Mouse (Mus musculus): ENCODE results near the gene Rusc2. TPM values are rescaled to one million over a fixed set of nuclear protein-coding genes. Genes with fewer than 3 reads are reported as not detected.
A peak's percentile ranks its signal among the peaks of the same experiment; 100 is the strongest.

Rusc2 gene
- polyA plus RNA-seq, 1 experiment from 2014 or later, result 12.4 TPM

DNA sequence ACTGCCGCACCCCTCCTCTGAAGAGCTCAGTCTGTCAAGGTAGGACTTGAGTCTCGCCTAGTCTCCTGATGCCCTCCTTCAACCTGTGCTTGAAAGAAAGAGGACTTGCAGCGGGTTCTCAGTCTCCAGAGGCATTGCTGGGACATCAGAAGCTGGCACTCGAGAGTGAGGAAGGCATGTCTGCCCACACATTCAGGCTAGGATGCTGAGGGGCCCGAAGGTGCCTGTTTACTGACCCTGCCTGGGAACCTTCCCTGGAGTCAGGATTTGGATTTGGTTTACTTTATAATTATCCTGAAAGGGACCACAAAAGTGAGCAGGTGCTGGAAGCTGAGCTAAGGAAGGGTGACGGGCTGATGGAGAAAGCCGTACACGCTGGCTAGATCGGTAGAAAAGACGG lies 19.7 kb downstream of the Rusc2 start:
- Histone ChIP-seq H3K4me2 (ENCODE audit: low read depth, low read length) (peak overlapping the region; percentile 12; the same call in 1 of the 2 replicates), H3K9me3 (replicated peaks; ENCODE audit: control insufficient read depth, low read length) (no peaks in the 10 kb centered on the region), H3K9ac (ENCODE audit: low read length) (peak overlapping the region; percentile 16), H3K27ac (ENCODE audit: low read length) (peak overlapping the region; percentile 99), H3K36me3 (ENCODE audit: control insufficient read depth, insufficient read depth) (no peaks in the 10 kb centered on the region), H3K27me3 (ENCODE audit: control insufficient read depth, insufficient read depth, low read length) (no peaks in the 10 kb centered on the region), H3K4me3 (ENCODE audit: low read length) (no peak overlapping the region), H3K4me1 (ENCODE audit: control insufficient read depth, insufficient read depth, low read length) (peaks cover 57% of the 10 kb centered on the region)
- ATAC-seq (replicated peaks; ENCODE audit: extremely low read depth, insufficient read depth, low FRiP score), result no peak
- 86% methylated on average over 10 of the region's 10 CpGs for WGBS

DNA sequence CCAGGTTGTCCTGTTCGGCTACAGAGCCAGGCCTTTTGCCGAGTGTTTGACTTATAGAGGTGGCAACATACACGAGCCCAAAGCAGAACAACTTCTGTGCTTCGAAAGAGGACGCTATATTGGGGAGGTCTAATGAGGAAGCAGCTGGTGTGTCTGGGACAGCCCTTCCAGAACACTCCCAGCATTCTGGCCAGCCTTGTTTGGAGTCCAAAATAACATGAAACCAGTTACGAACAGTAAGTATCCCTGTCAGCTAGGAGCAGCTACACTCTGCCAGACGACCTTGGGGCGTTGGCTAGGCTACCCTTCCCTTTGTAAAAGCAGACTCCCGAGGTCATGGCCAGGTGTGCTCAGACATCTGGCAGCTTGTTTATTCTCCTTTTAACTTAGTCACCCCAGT lies 20.4 kb downstream of the Rusc2 start:
- peak overlapping the region; percentile 40 for H3K9ac ChIP-seq (ENCODE audit: low read length)
- H3K4me2 ChIP-seq (ENCODE audit: low read depth, low read length), result no peak overlapping the region
- no peaks in the 10 kb centered on the region for H3K27me3 ChIP-seq (ENCODE audit: control insufficient read depth, insufficient read depth, low read length)
- H3K4me3 ChIP-seq (ENCODE audit: low read length), result no peak overlapping the region
- H3K4me1 ChIP-seq (ENCODE audit: control insufficient read depth, insufficient read depth, low read length), result peaks cover 64% of the 10 kb centered on the region
- no peaks in the 10 kb centered on the region for H3K9me3 ChIP-seq (replicated peaks; ENCODE audit: control insufficient read depth, low read length)
- H3K27ac ChIP-seq (ENCODE audit: low read length), result peak overlapping the region; percentile 23; the same call in 1 of the 2 replicates
- WGBS, result 60% methylated on average over 9 of the region's 9 CpGs
- no peak for ATAC-seq (replicated peaks; ENCODE audit: extremely low read depth, insufficient read depth, low FRiP score)
- no peaks in the 10 kb centered on the region for H3K36me3 ChIP-seq (ENCODE audit: control insufficient read depth, insufficient read depth)

DNA sequence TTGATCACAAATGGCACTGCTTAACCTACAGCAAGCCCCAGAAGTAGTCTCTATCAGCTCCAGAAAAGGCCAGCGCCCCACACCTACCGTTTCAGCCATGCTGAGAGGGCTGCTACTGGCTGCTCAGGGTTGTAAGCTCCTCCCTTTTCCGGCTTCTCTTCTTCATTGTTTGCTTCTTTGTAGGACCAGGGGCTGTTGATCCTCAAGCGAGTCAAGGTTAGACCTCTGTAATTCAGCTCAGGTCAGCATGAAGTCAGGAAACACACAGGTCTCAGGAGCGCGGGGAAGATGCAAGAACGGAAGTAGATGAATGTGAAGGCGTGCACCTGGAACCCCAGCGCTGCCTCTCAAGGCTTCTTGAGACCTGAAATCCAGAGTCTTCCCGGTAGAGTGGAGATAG lies 22.9 kb downstream of the Rusc2 start:
- peaks cover 53% of the 10 kb centered on the region for H3K4me1 ChIP-seq (ENCODE audit: control insufficient read depth, insufficient read depth, low read length)

DNA sequence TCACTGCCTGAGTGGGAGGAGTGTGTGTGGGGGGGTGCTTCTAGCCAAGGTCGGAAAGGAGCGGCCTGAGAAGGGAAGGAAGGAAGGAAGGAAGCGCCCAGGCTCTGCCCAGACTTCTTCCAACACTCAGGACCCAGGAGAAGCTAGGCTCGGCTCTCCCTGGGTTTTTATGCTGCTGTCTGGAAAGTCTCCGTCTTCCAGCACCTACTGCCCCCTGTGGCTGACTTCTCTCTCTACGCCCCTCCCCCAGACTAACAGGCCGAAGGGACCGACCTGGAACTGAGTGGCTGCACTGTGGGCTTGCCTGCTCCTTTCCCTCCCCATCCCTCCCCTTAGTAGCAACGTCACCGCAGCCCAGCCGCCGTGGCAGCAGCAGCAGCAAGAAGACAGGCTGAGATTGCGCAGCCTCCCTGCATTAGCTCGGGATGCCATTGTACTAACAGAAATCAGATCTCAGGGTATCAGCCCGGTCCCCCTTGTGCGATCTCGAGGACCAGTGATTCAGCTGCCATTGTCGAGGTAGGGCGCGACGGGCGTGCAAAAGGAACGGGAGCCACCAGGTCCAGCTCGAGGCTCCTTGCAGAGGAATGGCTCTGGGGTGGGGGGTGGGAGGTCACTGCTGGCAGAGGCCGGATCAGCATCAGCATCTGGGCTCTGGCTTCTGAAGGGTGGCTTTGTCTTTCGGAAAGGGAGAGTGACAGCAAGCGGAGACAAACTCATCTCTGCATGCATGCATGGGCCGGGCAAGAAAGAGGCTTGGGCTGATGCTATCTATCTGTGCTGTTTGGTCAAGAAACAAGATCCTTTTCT lies 24.6 kb downstream of the Rusc2 start:
- Histone ChIP-seq H3K27ac (ENCODE audit: low read length) (peak overlapping the region; percentile 74), H3K4me3 (ENCODE audit: low read length) (peak overlapping the region; percentile 55), H3K9ac (ENCODE audit: low read length) (peak overlapping the region; percentile 72), H3K4me1 (ENCODE audit: control insufficient read depth, insufficient read depth, low read length) (peaks cover 36% of the 10 kb centered on the region), H3K36me3 (ENCODE audit: control insufficient read depth, insufficient read depth) (no peaks in the 10 kb centered on the region), H3K4me2 (ENCODE audit: low read depth, low read length) (peak overlapping the region; percentile 65), H3K27me3 (ENCODE audit: control insufficient read depth, insufficient read depth, low read length) (no peaks in the 10 kb centered on the region), H3K9me3 (replicated peaks; ENCODE audit: control insufficient read depth, low read length) (no peaks in the 10 kb centered on the region)
- ATAC-seq (replicated peaks; ENCODE audit: extremely low read depth, insufficient read depth, low FRiP score), result peak; percentile 96
- WGBS, result 2% methylated on average over 28 of the region's 28 CpGs

More for the DNA sequence above, 22.9 kb downstream of the Rusc2 start:
- WGBS, result 91% methylated on average over 10 of the region's 10 CpGs
- Histone ChIP-seq H3K4me3 (ENCODE audit: low read length) (no peak overlapping the region), H3K9ac (ENCODE audit: low read length) (no peak overlapping the region), H3K36me3 (ENCODE audit: control insufficient read depth, insufficient read depth) (no peaks in the 10 kb centered on the region), H3K4me2 (ENCODE audit: low read depth, low read length) (no peak overlapping the region), H3K27me3 (ENCODE audit: control insufficient read depth, insufficient read depth, low read length) (no peaks in the 10 kb centered on the region), H3K9me3 (replicated peaks; ENCODE audit: control insufficient read depth, low read length) (no peaks in the 10 kb centered on the region), H3K27ac (ENCODE audit: low read length) (no peak overlapping the region)
- no peak for ATAC-seq (replicated peaks; ENCODE audit: extremely low read depth, insufficient read depth, low FRiP score)

DNA sequence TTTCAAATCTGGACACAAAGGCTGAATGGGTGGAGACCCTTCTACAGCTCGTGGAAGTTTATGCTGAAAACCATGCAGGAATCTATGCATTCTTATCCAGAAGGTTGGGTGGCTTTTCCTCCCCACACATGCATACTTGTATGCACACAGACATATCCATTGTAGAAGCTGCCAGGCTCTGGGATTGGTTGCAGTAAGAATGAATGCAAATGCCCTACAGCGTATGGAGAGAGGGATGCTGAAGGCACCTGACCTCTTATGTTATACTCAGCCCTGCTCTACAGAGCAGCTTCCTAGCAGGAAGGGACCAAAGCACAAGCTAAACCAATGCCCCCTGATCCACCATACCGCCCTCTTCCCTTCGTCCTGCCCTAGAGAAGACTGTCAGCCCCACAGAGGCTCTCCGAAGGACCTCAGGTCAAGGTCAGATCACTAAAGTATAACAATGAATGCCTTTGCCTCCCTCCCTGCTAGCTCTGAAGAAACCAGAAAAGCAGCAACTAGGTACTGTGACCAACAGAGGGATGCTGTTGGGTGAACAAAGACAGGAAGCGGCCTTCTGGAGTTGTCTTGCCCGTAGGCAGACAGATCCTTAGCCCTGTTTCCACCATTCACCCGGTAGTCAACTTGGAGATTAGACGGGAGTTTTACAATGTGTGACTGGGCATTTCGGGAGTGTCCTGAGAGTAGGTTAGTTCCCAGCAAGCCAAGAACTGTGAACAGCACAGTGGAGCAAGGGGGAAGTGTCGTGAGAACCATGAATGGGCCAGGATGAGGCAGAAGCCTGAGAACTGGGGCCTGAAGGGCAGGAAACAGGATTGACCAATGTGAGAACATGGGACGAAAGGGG lies 25.5 kb downstream of the Rusc2 start:
- Histone ChIP-seq H3K9me3 (replicated peaks; ENCODE audit: control insufficient read depth, low read length) (no peaks in the 10 kb centered on the region), H3K9ac (ENCODE audit: low read length) (peak overlapping the region; percentile 72), H3K36me3 (ENCODE audit: control insufficient read depth, insufficient read depth) (no peaks in the 10 kb centered on the region), H3K4me2 (ENCODE audit: low read depth, low read length) (peak overlapping the region; percentile 65), H3K27ac (ENCODE audit: low read length) (peak overlapping the region; percentile 74), H3K4me3 (ENCODE audit: low read length) (peak overlapping the region; percentile 55), H3K27me3 (ENCODE audit: control insufficient read depth, insufficient read depth, low read length) (no peaks in the 10 kb centered on the region), H3K4me1 (ENCODE audit: control insufficient read depth, insufficient read depth, low read length) (peaks cover 27% of the 10 kb centered on the region)
- no peak for ATAC-seq (replicated peaks; ENCODE audit: extremely low read depth, insufficient read depth, low FRiP score)
- 59% methylated on average over 12 of the region's 12 CpGs for WGBS

DNA sequence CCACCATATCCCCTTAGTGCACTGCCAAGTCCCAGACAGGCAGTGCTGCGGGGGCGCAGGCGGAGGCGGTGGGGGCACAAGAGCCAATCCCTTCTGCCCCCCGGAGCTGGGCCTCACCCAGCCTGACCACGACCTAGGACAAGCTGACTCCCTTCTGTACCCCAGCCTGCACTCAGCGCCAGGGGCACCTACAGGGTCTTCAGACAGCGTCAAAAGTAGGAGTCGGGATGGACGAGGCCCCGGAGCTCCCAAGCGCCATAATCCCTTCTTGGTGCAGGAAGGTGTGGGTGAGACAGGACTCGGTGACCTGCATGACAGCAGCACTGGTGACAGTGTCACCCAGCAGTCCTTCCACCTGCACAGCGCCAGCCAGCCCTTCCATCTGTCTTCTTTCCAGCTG lies 33.0 kb downstream of the Rusc2 start:
- H3K27ac ChIP-seq (ENCODE audit: low read length), result no peak overlapping the region
- no peaks in the 10 kb centered on the region for H3K9me3 ChIP-seq (replicated peaks; ENCODE audit: control insufficient read depth, low read length)
- peaks cover 14% of the 10 kb centered on the region for H3K4me1 ChIP-seq (ENCODE audit: control insufficient read depth, insufficient read depth, low read length)
- no peak for ATAC-seq (replicated peaks; ENCODE audit: extremely low read depth, insufficient read depth, low FRiP score)
- H3K27me3 ChIP-seq (ENCODE audit: control insufficient read depth, insufficient read depth, low read length), result no peaks in the 10 kb centered on the region
- 84% methylated on average over 14 of the region's 14 CpGs for WGBS
- no peak overlapping the region for H3K4me2 ChIP-seq (ENCODE audit: low read depth, low read length)
- peaks cover 20% of the 10 kb centered on the region for H3K36me3 ChIP-seq (ENCODE audit: control insufficient read depth, insufficient read depth)
- no peak overlapping the region for H3K4me3 ChIP-seq (ENCODE audit: low read length)
- H3K9ac ChIP-seq (ENCODE audit: low read length), result no peak overlapping the region

DNA sequence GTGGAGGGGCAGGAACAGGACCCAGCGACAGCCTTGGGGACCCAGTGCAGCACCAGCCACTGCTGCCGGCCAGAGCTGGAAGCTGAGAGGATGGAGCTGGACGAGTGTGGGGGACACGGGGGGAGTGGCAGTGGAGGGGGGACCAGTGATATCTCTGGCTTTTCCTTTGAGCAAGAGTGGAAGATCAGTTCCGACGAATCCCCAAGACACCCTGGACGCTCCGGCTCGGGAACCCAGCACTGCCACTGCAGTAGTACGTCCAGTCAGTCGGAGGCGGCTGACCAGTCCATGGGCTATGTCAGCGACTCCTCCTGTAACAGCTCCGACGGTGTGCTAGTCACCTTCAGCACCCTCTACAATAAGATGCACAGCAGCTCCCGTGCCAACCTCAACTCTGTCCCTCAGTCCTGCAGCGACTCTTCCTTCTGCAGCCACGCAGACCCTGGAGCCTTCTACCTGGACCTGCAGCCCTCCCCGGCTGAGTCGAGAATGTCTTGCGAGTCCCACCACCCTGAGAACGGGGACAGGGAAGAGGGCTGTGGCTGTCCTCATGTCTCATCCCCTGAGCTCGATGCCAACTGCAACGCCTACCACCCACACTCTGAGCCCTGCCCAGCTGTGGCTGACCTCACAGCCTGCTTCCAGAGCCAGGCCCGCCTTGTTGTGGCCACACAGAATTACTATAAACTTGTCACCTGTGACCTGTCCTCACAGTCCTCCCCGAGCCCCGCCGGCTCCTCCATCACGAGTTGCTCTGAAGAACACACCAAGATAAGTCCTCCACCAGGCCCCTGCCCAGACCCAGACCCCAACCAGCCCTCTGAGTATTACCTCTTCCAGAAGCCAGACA lies 33.7 kb downstream of the Rusc2 start:
- Histone ChIP-seq H3K4me2 (ENCODE audit: low read depth, low read length) (no peak overlapping the region), H3K4me3 (ENCODE audit: low read length) (no peak overlapping the region), H3K27me3 (ENCODE audit: control insufficient read depth, insufficient read depth, low read length) (no peaks in the 10 kb centered on the region), H3K9ac (ENCODE audit: low read length) (no peak overlapping the region), H3K36me3 (ENCODE audit: control insufficient read depth, insufficient read depth) (peaks cover 20% of the 10 kb centered on the region), H3K9me3 (replicated peaks; ENCODE audit: control insufficient read depth, low read length) (no peaks in the 10 kb centered on the region), H3K27ac (ENCODE audit: low read length) (no peak overlapping the region), H3K4me1 (ENCODE audit: control insufficient read depth, insufficient read depth, low read length) (peaks cover 17% of the 10 kb centered on the region)
- no peak for ATAC-seq (replicated peaks; ENCODE audit: extremely low read depth, insufficient read depth, low FRiP score)
- WGBS, result 80% methylated on average over 29 of the region's 29 CpGs

DNA sequence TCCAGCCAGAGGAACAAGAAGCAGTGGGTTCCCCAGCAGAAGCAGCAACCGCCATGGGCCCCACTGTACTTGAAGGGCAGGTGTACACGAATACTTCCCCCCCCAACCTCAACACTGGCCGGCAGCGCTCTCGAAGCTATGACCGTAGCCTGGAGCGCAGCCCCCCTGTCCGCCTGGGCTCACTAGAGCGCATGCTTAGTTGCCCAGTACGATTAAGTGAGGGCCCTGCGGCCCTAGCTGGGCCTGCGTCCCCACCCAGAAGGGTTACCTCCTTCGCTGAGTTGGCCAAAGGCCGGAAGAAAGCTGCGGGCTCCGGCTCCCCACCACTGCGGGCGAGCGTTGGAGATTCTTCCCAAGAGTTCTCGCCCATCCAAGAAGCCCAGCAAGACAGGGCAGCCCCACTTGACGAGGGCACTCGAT lies 34.3 kb downstream of the Rusc2 start:
- no peak overlapping the region for H3K9ac ChIP-seq (ENCODE audit: low read length)
- no peak overlapping the region for H3K27ac ChIP-seq (ENCODE audit: low read length)
- 94% methylated on average over 22 of the region's 22 CpGs for whole genome bisulfite sequencing

More for the DNA sequence above, 34.3 kb downstream of the Rusc2 start:
- Histone ChIP-seq H3K9me3 (replicated peaks; ENCODE audit: control insufficient read depth, low read length) (no peaks in the 10 kb centered on the region), H3K4me3 (ENCODE audit: low read length) (no peak overlapping the region), H3K36me3 (ENCODE audit: control insufficient read depth, insufficient read depth) (peaks cover 20% of the 10 kb centered on the region), H3K4me1 (ENCODE audit: control insufficient read depth, insufficient read depth, low read length) (peaks cover 17% of the 10 kb centered on the region), H3K4me2 (ENCODE audit: low read depth, low read length) (no peak overlapping the region), H3K27me3 (ENCODE audit: control insufficient read depth, insufficient read depth, low read length) (no peaks in the 10 kb centered on the region)
- no peak for ATAC-seq (replicated peaks; ENCODE audit: extremely low read depth, insufficient read depth, low FRiP score)
